Mouse (Mus musculus) CD8-positive naive resting alpha-beta T cell, adult 2 months (primary cell): ENCODE measurements at regions not wholly inside any gene's neighbourhood (a gene's known extent, or its start where the extent isn't known, plus 50 kb on each side); places are given as distances from the start of the nearest gene placed in this dataset.
"Not testable (repeated sequence)": the region's sequence is repeated elsewhere in the genome, so short reads cannot be mapped to it uniquely, and the experiment has no call there.

Source experiments
- DNase-seq, 2 experiments: peaks; one replicate each; pipeline ENCODE4 v3.0.0; 2022; ENCODE audit warnings: low read depth in 2 of 2, low spot score in 2 of 2

- DNase-seq = no peak
Measured at GRCm38 (mm10) chr3:8006708-8007395, 1386.6 kb upstream of the 1700008P02Rik start.

GRCm38 (mm10) chr3:8006273-8006672 lies 1386.0 kb upstream of the 1700008P02Rik start:
- no peak for DNase-seq

DNA sequence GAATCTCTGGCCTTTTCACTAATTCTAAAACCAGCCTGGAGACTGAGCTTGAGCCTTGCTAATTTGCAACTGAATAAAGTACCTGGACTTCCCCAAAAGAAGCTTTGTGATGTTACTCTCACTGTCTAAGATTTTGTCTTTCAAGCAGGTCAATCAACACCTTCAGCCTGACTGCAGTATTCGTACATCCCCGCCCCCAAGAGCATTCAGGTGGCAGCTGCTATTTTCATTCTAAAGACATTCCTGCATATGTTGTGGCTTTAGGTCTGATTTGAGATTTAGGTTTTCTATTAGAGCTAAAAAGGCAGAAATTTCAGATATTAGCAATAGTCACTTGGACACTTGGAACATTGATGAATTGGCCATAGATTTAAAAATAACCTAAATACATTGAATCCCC lies 1385.4 kb upstream of the 1700008P02Rik start:
- DNase-seq = not testable (repeated sequence)

GRCm38 (mm10) chr3:8004271-8004670 lies 1384.0 kb upstream of the 1700008P02Rik start:
- no peak for DNase-seq

- DNase-seq = no peak
Measured at GRCm38 (mm10) chr3:8001027-8001426, 1380.8 kb upstream of the 1700008P02Rik start.

DNA sequence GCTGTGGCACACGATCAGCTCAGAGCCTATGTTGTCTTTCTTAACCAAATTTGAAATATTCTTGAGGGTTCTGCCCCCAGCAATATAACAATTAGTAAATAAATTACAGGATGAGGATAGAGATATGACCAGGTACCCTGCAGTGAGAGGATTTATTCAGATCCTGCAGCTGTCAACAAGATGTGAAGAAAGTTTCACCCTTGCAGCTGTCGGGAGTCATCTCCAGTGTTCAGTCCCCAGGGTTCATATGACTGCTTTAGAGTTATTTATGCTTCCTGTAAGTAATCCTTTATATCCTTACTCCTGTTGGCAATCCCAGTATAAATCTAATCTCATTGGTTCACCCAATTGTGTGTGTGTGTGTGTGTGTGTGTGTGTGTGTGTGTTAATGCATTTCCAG lies 1372.1 kb upstream of the 1700008P02Rik start:
- no peak for DNase-seq

GRCm38 (mm10) chr3:7973287-7973686 lies 1353.0 kb upstream of the 1700008P02Rik start:
- DNase-seq = no peak

GRCm38 (mm10) chr3:7953911-7954310 lies 1333.7 kb upstream of the 1700008P02Rik start:
- DNase-seq = no peak

- no peak for DNase-seq
Measured at GRCm38 (mm10) chr3:7943646-7944381, 1323.6 kb upstream of the 1700008P02Rik start.
